Mouse (Mus musculus) liver, adult (tissue): ENCODE data around the gene Fbh1.
A peak's percentile ranks its signal among the peaks of the same experiment; 100 is the strongest.

ENCODE experiments used
- GATA4 ChIP-seq: IDR thresholded peaks from 2 replicates; pipeline ENCODE4 v1.6.1; 2014; ENCODE audit warnings: mild to moderate bottlenecking, low read length; ENCODE audit not compliant: insufficient replicate concordance

Gene Fbh1

GRCm38 (mm10) chr2:11777091-11778068, at the start of gene Fbh1, which contains the start of gene Ankrd16:
TSS of gene Fbh1 (minus strand) at chr2:11777582.
TSS of gene Ankrd16 (plus strand) at chr2:11777876.
- TF ChIP-seq GATA4 = no peak; the same call in 1 of the 2 replicates

GRCm38 (mm10) chr2:11801299-11801930, 24.0 kb upstream of the Fbh1 start:
- no peak for TF ChIP-seq GATA4

GRCm38 (mm10) chr2:11797930-11798364, 20.6 kb upstream of the Fbh1 start:
- TF ChIP-seq GATA4 = no peak

- no peak for TF ChIP-seq GATA4
Measured at GRCm38 (mm10) chr2:11794668-11795067, 17.3 kb upstream of the Fbh1 start.

GRCm38 (mm10) chr2:11784159-11784558, 6.8 kb upstream of the Fbh1 start:
- TF ChIP-seq GATA4 = no peak

GRCm38 (mm10) chr2:11778087-11778823, 873 bp upstream of the Fbh1 start:
- peak; percentile 44; the same call in 1 of the 2 replicates for TF ChIP-seq GATA4

- TF ChIP-seq GATA4 = no peak
Measured at GRCm38 (mm10) chr2:11776415-11776814, 967 bp downstream of the Fbh1 start.

- TF ChIP-seq GATA4 = no peak
Measured at GRCm38 (mm10) chr2:11775121-11775520, 2.3 kb downstream of the Fbh1 start.

- TF ChIP-seq GATA4 = no peak
Measured at GRCm38 (mm10) chr2:11774426-11774825, 3.0 kb downstream of the Fbh1 start.

- TF ChIP-seq GATA4 = no peak
Measured at GRCm38 (mm10) chr2:11772401-11772800, 5.0 kb downstream of the Fbh1 start.

GRCm38 (mm10) chr2:11771701-11772100, 5.7 kb downstream of the Fbh1 start:
- no peak for TF ChIP-seq GATA4

- TF ChIP-seq GATA4 = no peak
Measured at GRCm38 (mm10) chr2:11767161-11767545, 10.2 kb downstream of the Fbh1 start.

GRCm38 (mm10) chr2:11766485-11767160, 10.8 kb downstream of the Fbh1 start:
- no peak for TF ChIP-seq GATA4

GRCm38 (mm10) chr2:11765694-11766093, 11.7 kb downstream of the Fbh1 start:
- TF ChIP-seq GATA4 = no peak

- no peak for TF ChIP-seq GATA4
Measured at GRCm38 (mm10) chr2:11762541-11762940, 14.8 kb downstream of the Fbh1 start.

GRCm38 (mm10) chr2:11739516-11740051, 37.8 kb downstream of the Fbh1 start:
- no peak for TF ChIP-seq GATA4
